Mouse (Mus musculus) limb, embryonic 11.5 days (tissue): ENCODE measurements around the gene Fbxw11. TPM values are rescaled to one million over a fixed set of nuclear protein-coding genes. Genes with fewer than 3 reads are reported as not detected.
"Not testable (repeated sequence)": the region's sequence is repeated elsewhere in the genome, so short reads cannot be mapped to it uniquely, and the experiment has no call there.

Experiments
- ATAC-seq: fragments of 200-750 bp; cut with Nextera tagmentation; 2 replicates; pipeline ENCODE4 v1.8.0; 2017; ENCODE audit warnings: low read depth; ENCODE audit not compliant: insufficient number of reproducible peaks, low FRiP score, low TSS enrichment
- DNase-seq: peaks from one replicate; pipeline ENCODE4 v3.0.0-alpha.2; 2015; ENCODE audit warnings: low spot score
- H3K27ac ChIP-seq: fragments of 300-500 bp; sonication (generic); replicated peaks from 2 replicates; pipeline ENCODE4 v1.5.1; 2014; ENCODE audit warnings: low read depth, mild to moderate bottlenecking, low read length
- H3K27me3 ChIP-seq: fragments of 300-500 bp; sonication (generic); 2 replicates; pipeline ENCODE4 v1.6.1; 2014; ENCODE audit warnings: mild to moderate bottlenecking, low read length, mixed read lengths; ENCODE audit not compliant: control insufficient read depth, insufficient read depth
- H3K36me3 ChIP-seq: fragments of 300-500 bp; sonication (generic); 2 replicates; pipeline ENCODE4 v1.6.1; 2014; ENCODE audit warnings: mild to moderate bottlenecking, low read length, moderate library complexity, mixed read lengths; ENCODE audit not compliant: control insufficient read depth, insufficient read depth
- H3K4me1 ChIP-seq: fragments of 300-500 bp; sonication (generic); 2 replicates; pipeline ENCODE4 v1.6.1; 2014; ENCODE audit warnings: low read length, mixed read lengths; ENCODE audit not compliant: control insufficient read depth, insufficient read depth
- H3K4me2 ChIP-seq: fragments of 300-500 bp; sonication (generic); 2 replicates; pipeline ENCODE4 v1.6.1; 2014; ENCODE audit warnings: low read depth, mild to moderate bottlenecking, moderate library complexity; ENCODE audit not compliant: severe bottlenecking
- H3K4me3 ChIP-seq: fragments of 300-500 bp; sonication (generic); 2 replicates; pipeline ENCODE4 v1.5.1; 2014; ENCODE audit warnings: low read depth, low read length
- H3K9ac ChIP-seq: fragments of 300-500 bp; sonication (generic); 2 replicates; pipeline ENCODE4 v1.6.1; 2014; ENCODE audit warnings: mild to moderate bottlenecking, low read length
- H3K9me3 ChIP-seq: fragments of 300-500 bp; sonication (generic); 2 replicates; pipeline ENCODE4 v1.6.1; 2016; ENCODE audit warnings: low read length; ENCODE audit not compliant: control insufficient read depth
- WGBS: fragments of 180-500 bp; shearing (Covaris S2); extraction: QIAGEN DNeasy Blood & Tissue Kit; methylation state at CpG from one replicate; pipeline ENCODE4 v1.1.7; 2014; 5-methylcytosine and 5-hydroxymethylcytosine counted together
- polyA plus RNA-seq: library from polyadenylated mRNA; unstranded; fragments of >200 nt; fragmentation: Nextera tagmentation; extraction: Ambion mirVana; gene quantifications from 2 replicates; pipeline ENCODE4 v1.2.1, GENCODE M21; 2014

Fbxw11 gene
- polyA plus RNA-seq, 1 experiment from 2014 or later = 92.6 TPM

- no peaks in the 10 kb centered on the region for H3K36me3 ChIP-seq
- H3K4me3 ChIP-seq = no peak overlapping the region
- no peak overlapping the region for H3K9ac ChIP-seq
- H3K4me2 ChIP-seq = no peak overlapping the region
- WGBS = 92% methylated on average over 3 of the region's 3 CpGs
- DNase-seq (no peak), ATAC-seq (no peak)
- H3K9me3 ChIP-seq = no peaks in the 10 kb centered on the region
- H3K27me3 ChIP-seq = no peaks in the 10 kb centered on the region
- no peak overlapping the region for H3K27ac ChIP-seq
- 0 out of 2 replicates have a peak, but pooled peaks cover 2% of the 10 kb centered on the region for H3K4me1 ChIP-seq
Observed at GRCm38 (mm10) chr11:32665639-32666038, 23.1 kb downstream of the Fbxw11 start.

GRCm38 (mm10) chr11:32666983-32667382 is 24.5 kb downstream of the Fbxw11 start:
- no peaks in the 10 kb centered on the region for H3K36me3 ChIP-seq
- no peaks in the 10 kb centered on the region for H3K9me3 ChIP-seq
- H3K27ac ChIP-seq = no peak overlapping the region
- H3K4me1 ChIP-seq = 0 out of 2 replicates have a peak, but pooled peaks cover 2% of the 10 kb centered on the region
- ATAC-seq = no peak
- H3K4me2 ChIP-seq = no peak overlapping the region
- no peak for DNase-seq
- no peak overlapping the region for H3K4me3 ChIP-seq
- no peak overlapping the region for H3K9ac ChIP-seq
- no peaks in the 10 kb centered on the region for H3K27me3 ChIP-seq

- whole genome bisulfite sequencing = 89% methylated on average over 4 of the region's 4 CpGs
- DNase-seq (peak; percentile 13), ATAC-seq (no peak)
- no peaks in the 10 kb centered on the region for H3K36me3 ChIP-seq
- no peaks in the 10 kb centered on the region for H3K4me1 ChIP-seq
- H3K4me3 ChIP-seq = no peak overlapping the region
- H3K27me3 ChIP-seq = no peaks in the 10 kb centered on the region
- no peaks in the 10 kb centered on the region for H3K9me3 ChIP-seq
- no peak overlapping the region for H3K27ac ChIP-seq
- H3K9ac ChIP-seq = no peak overlapping the region
- no peak overlapping the region for H3K4me2 ChIP-seq
Observed at GRCm38 (mm10) chr11:32671480-32671879, 29.0 kb downstream of the Fbxw11 start.

GRCm38 (mm10) chr11:32676777-32677176 is 34.3 kb downstream of the Fbxw11 start:
- Histone ChIP-seq H3K9me3 (no peaks in the 10 kb centered on the region), H3K4me1 (no peaks in the 10 kb centered on the region), H3K27ac (no peak overlapping the region), H3K36me3 (no peaks in the 10 kb centered on the region), H3K4me2 (no peak overlapping the region), H3K9ac (no peak overlapping the region), H3K27me3 (no peaks in the 10 kb centered on the region), H3K4me3 (no peak overlapping the region)
- WGBS = 66% methylated on average over 3 of the region's 3 CpGs
- no peak for DNase-seq
- ATAC-seq = no peak

GRCm38 (mm10) chr11:32677811-32678210 is 35.3 kb downstream of the Fbxw11 start:
- DNase-seq (no peak), ATAC-seq (no peak)
- Histone ChIP-seq H3K4me1 (no peaks in the 10 kb centered on the region), H3K27me3 (no peaks in the 10 kb centered on the region), H3K27ac (no peak overlapping the region), H3K9ac (no peak overlapping the region), H3K4me3 (no peak overlapping the region), H3K9me3 (no peaks in the 10 kb centered on the region), H3K4me2 (no peak overlapping the region), H3K36me3 (no peaks in the 10 kb centered on the region)
- 92% methylated on average over 1 of the region's 1 CpGs for WGBS

- not testable (repeated sequence) for H3K9ac ChIP-seq, H3K4me3 ChIP-seq, DNase-seq, H3K9me3 ChIP-seq, ATAC-seq, H3K27me3 ChIP-seq, H3K36me3 ChIP-seq, H3K4me2 ChIP-seq, H3K4me1 ChIP-seq, H3K27ac ChIP-seq
- 96% methylated on average over 4 of the region's 4 CpGs for WGBS
Observed at GRCm38 (mm10) chr11:32679091-32679490, 36.6 kb downstream of the Fbxw11 start.

GRCm38 (mm10) chr11:32680014-32680413 is 37.5 kb downstream of the Fbxw11 start:
- DNase-seq = no peak
- WGBS = 86% methylated on average over 4 of the region's 4 CpGs

GRCm38 (mm10) chr11:32681192-32681795 is 38.8 kb downstream of the Fbxw11 start:
- no peak for ATAC-seq
- no peaks in the 10 kb centered on the region for H3K9me3 ChIP-seq
- no peak overlapping the region for H3K27ac ChIP-seq
- 71% methylated on average over 3 of the region's 3 CpGs for WGBS
- H3K9ac ChIP-seq = no peak overlapping the region
- H3K4me2 ChIP-seq = no peak overlapping the region
- no peak for DNase-seq
- no peaks in the 10 kb centered on the region for H3K36me3 ChIP-seq
- no peaks in the 10 kb centered on the region for H3K4me1 ChIP-seq
- no peak overlapping the region for H3K4me3 ChIP-seq
- no peaks in the 10 kb centered on the region for H3K27me3 ChIP-seq

More at GRCm38 (mm10) chr11:32680014-32680413, 37.5 kb downstream of the Fbxw11 start:
- no peak for ATAC-seq
- Histone ChIP-seq H3K36me3 (no peaks in the 10 kb centered on the region), H3K4me3 (no peak overlapping the region), H3K9ac (no peak overlapping the region), H3K27ac (no peak overlapping the region), H3K27me3 (no peaks in the 10 kb centered on the region), H3K9me3 (no peaks in the 10 kb centered on the region), H3K4me1 (no peaks in the 10 kb centered on the region), H3K4me2 (no peak overlapping the region)
